Mouse (Mus musculus): ENCODE results near the gene Kif2c. TPM values are rescaled to one million over a fixed set of nuclear protein-coding genes. Genes with fewer than 3 reads are reported as not detected.

The Kif2c gene
- total RNA-seq, 2 experiments from 2014 or later: 0.16 TPM; not detected in 1

DNA sequence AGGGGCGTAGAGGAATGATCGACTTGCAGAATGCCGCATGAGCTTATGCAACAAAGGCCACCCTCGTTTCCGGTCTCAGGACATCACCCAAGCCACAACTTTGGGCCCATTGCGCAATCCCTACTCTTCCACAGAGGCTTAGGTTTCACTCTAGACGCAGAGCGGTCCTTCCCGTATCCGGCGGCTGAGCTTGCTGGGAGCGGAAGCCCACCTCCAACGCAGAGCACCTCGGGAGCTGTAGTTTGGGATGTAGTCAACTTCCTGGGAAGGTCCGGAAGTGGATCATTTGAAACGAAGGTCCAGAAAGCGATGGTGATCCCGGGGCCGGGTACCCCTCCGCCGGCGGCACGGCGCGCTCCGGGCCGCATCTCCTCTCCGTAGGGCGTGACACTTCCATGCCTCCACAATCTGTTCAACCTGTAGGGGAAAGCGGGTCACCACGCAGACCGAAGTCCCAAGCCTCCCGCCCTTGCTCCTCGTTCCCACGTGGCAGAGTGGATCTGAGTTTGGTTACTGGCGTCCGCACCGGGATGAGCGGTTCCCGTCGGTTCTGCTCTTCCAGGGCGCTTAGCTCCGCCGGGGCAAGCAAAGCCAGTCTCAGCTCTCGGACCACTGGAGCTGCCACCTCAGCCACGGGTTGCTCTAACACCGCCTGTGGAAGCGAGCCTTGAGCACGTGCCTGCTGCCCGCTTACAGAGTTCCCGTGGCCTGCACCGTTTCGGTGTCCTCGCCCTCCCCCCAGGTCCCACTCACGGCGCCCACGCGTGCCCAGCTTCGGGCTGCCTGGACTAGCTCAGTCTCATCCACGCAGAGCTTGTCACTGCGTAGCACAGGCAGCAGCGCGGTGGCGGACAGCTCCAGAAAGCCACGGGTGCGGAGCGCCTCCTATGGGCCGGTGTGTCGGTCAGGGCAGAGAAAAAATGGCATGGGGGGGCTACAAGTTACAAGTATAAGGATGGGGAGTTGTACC is 61.7 kb downstream of the Kif2c start:
- DNase-seq (ENCODE audit: low spot score in 2 of 2): peak; percentile 95

- no peak for DNase-seq (ENCODE audit: low spot score in 2 of 2)
These were observed 62.4 kb downstream of the Kif2c start for GRCm38 (mm10) chr4:117120052-117120444.

- no peak for DNase-seq (ENCODE audit: low spot score in 2 of 2)
These were observed 62.8 kb downstream of the Kif2c start for GRCm38 (mm10) chr4:117119636-117120035.

DNA sequence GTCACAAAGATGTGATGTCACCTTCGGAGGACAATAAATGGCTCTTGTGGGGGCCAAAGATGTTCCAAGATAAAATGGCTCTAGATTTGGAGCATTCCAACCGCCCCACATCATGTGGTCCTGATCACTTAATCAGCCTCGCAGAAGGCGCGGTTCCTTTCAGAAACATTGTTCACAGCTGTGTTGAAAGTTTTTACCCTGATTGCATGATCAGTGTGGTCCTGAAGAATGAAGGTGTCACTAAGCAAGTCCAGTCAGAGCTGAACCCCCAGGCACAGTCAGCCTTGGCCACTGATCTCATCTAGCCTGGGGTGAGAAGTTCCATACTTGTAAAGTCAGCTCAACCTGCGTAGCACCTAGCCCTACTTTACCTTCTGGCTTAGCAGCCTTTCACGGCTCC is 64.5 kb downstream of the Kif2c start:
- no peak for DNase-seq (ENCODE audit: low spot score in 2 of 2)

DNA sequence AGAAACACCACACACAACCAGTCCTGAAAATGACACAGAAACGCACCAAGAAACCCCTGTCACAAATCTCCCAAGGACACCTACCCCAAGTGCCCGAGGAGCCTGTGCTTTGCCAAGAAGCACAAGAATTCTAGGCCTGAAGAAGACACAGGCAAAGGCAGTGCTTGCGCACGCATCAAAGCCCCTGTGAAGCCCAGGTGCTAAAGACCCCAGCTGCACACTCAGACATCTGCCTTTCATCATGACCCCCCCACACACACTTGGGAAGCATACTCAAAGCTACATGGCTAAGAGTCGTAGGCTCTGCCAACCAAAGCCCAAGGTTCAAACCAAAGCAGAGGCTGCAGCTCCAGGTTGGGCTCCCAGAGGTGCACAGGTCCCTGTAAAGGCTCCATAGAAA is 66.8 kb downstream of the Kif2c start:
- DNase-seq (ENCODE audit: low spot score in 2 of 2): no peak

DNA sequence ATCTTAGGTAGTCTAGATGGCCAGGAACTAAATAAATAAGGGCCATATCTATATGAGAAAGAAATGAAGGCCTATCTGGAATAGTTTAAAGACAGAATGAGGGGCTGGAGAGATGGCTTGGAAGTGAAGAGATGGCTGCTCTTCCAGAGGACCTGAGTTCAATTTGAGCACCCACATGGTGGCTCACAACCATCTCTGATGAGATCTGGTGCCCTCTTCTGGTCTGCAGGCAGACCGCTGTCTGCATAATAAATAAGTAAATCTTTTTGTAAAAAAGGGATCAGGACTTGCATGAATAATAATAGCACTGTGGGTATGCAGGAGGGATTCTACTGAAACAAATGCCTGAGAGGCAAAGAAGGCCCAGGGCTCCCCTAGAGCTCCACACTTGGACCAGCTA is 69.2 kb downstream of the Kif2c start:
- DNase-seq (ENCODE audit: low spot score in 2 of 2): no peak

- no peak for DNase-seq (ENCODE audit: low spot score in 2 of 2)
These were observed 71.5 kb downstream of the Kif2c start for GRCm38 (mm10) chr4:117110985-117111384.

DNA sequence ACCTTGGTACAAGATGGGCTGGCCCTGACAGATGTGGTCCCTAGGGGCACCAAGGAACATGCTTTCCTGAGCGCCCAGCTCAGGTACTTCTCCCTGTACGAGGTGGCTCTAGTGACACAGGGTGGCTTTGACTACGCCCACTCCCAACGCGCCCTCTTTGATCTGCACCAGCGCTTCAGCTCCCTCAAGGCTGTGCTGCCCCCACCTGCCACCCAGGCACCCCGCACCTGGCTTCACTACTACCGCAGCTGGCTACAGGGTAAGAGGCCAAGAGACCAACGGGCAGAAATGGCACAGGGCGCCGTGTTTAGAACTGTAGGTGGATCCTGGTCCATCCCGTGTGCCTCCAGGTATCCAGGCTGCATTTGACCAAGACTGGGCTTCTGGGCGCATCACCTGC is 72.2 kb downstream of the Kif2c start:
- no peak for DNase-seq (ENCODE audit: low spot score in 2 of 2)

Small RNA genes within 50 kb of the gene (microRNA-seq; reads per million reads assigned to microRNA genes)
- 0 reads per million in 2 experiments for gene Gm22398

Other genes with a start within 250 kb of the Kif2c start
- 10 to 100 TPM; 63.7 to 68.4 TPM for gene Urod, start 188.2 kb downstream of the Kif2c start, total RNA-seq (2021)
- 10 to 100 TPM; 39.4 to 46.0 TPM for gene Hectd3, start 187.3 kb downstream of the Kif2c start, total RNA-seq (2021)
- 10 to 100 TPM; 18.8 to 20.6 TPM for gene Eif2b3, start 163.2 kb downstream of the Kif2c start, total RNA-seq (2021)
- gene Ptch2, start 86.6 kb downstream of the Kif2c start, total RNA-seq (2021): 1 to 10 TPM; 1.1 to 2.0 TPM
- gene Btbd19, start 56.9 kb downstream of the Kif2c start, total RNA-seq (2021): 10 to 100 TPM; 13.1 to 14.2 TPM
- gene Tctex1d4, start 55.8 kb downstream of the Kif2c start, total RNA-seq (2021): under 1 TPM in 1 of 2 experiments, not detected in 1; 0.77 TPM
- gene Plk3, start 48.7 kb downstream of the Kif2c start, total RNA-seq (2021): 10 to 100 TPM; 16.9 to 17.3 TPM
- 100 to 1,000 TPM; 585 to 613 TPM for gene Rps8, start 26.4 kb downstream of the Kif2c start, total RNA-seq (2021)
- 1 to 10 TPM; 4.1 to 4.3 TPM for gene Tmem53, start 69.3 kb upstream of the Kif2c start, total RNA-seq (2021)
- gene Armh1, start 69.5 kb upstream of the Kif2c start, total RNA-seq (2021): under 1 TPM; 0.26 to 0.40 TPM

All from left cerebral cortex, adult 18-20 months (tissue).